Mouse (Mus musculus): ENCODE data around the gene Ptgis.

Gene Ptgis

GRCm38 (mm10) chr2:167263040-167263810, 22.8 kb upstream of the Ptgis start:
- DNase-seq (ENCODE audit: low read depth, low spot score) = no peak

GRCm38 (mm10) chr2:167262433-167262832, 22.0 kb upstream of the Ptgis start:
- DNase-seq (ENCODE audit: low read depth, low spot score) = no peak

GRCm38 (mm10) chr2:167261106-167261505, 20.7 kb upstream of the Ptgis start:
- DNase-seq (ENCODE audit: low read depth, low spot score) = no peak

DNA sequence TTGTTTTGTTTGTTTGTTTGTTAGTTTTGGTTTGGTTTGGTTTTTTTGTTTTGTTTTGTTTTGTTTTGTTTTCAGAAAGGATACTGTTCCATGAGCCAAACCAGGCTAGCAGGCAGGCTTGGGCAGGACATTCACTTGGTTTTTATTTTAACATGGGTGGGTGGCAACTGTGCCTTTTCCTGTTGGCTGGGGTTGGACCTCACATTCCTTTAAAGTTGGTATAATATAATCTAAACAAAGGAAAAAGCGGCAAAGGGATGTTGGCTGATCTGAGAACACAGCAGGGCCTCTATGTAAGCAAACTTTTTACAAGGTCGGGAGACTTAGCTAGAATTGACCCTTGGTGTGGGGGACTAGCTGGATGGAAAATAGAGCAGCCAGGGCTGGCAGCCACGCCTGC, 17.4 kb upstream of the Ptgis start:
- no peak for DNase-seq (ENCODE audit: low read depth, low spot score)

DNA sequence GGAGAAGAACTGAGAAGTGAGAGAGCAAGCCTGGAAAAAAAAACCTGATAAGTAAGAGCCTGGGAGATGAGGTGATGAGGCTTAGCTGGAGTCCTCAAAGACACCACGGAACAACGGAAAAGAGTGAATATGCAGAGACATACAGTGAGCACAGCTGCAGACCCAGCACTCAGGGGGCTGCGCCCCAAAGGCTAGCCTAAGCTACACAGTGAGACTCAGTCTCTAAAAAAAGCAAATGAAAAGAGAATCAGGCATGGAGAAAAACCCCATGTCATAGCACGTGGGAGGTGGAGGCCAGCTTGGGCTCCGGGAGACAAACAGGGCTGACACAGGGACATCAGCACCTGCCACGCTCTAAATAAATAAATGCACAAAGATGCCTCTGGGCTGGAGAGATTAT, 14.4 kb upstream of the Ptgis start:
- DNase-seq (ENCODE audit: low read depth, low spot score) = no peak

GRCm38 (mm10) chr2:167254185-167254584, 13.8 kb upstream of the Ptgis start:
- DNase-seq (ENCODE audit: low read depth, low spot score) = no peak

- DNase-seq (ENCODE audit: low read depth, low spot score) = no peak
These were observed 13.1 kb upstream of the Ptgis start for GRCm38 (mm10) chr2:167253476-167253875.

GRCm38 (mm10) chr2:167252057-167252687, 11.8 kb upstream of the Ptgis start:
- no peak for DNase-seq (ENCODE audit: low read depth, low spot score)

- DNase-seq (ENCODE audit: low read depth, low spot score) = no peak
These were observed 10.4 kb upstream of the Ptgis start for GRCm38 (mm10) chr2:167250736-167251337.

GRCm38 (mm10) chr2:167250003-167250735, 9.8 kb upstream of the Ptgis start:
- DNase-seq (ENCODE audit: low read depth, low spot score) = no peak

DNA sequence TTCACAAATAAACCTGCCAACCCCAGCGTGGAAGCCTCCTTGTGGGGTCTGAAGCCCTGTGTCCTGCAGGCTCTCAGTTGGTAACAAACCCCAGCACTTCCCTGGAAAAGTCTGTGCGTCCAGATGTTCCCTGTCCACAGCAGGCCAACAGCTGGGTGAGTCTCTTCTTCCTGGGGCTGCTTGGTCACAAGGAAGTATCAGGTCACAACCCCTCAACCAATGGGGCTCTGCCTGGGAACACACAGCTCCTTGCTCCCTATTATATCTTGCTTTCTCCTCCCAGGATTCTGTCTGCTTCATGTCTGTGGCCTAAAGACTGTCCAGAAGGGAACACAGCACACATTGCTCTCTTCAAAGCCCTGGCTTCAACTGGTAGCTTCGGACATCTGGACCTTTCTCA, 9.2 kb upstream of the Ptgis start:
- no peak for DNase-seq (ENCODE audit: low read depth, low spot score)

DNA sequence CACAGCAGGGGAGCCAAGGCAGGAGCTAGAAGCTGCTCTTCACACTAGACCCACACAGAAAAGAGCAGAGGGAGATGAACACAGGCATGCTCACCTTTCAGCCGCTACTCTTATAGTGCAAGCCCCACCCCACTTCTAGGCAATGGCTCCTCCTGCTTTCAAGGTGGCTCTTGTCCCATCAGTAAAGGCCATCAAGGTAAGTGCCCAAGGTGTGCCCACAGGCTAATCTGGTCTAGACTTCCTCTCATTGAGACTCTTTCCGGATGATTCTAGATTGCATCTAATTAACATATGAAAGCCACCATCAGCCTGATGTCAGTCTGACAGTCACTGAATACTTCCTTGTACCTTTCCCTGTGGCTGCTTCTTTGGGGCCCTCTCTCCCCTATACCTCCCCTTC, 7.4 kb upstream of the Ptgis start:
- DNase-seq (ENCODE audit: low read depth, low spot score) = no peak

DNA sequence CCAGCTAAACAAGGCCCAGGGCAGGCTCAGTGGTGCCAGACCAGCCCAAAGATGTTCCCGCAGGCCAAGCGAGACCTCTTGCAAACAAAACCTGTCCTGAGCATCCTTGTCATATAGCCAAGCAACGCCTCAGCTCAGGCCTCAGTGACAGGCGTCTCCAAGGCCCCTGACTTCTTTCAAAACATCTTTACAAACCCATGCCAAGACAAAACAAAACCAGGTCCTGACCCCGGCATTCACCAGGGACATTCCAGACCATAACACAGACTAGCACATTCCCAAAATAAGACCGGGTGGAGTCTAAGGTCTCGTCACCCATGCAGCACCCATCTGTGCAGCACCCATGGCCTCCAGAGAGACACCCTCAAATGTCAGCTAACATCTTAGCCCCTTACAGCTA, 6.3 kb upstream of the Ptgis start:
- DNase-seq (ENCODE audit: low read depth, low spot score) = no peak

- no peak for DNase-seq (ENCODE audit: low read depth, low spot score)
These were observed 4.5 kb upstream of the Ptgis start for GRCm38 (mm10) chr2:167244892-167245291.

- DNase-seq (ENCODE audit: low read depth, low spot score) = no peak
These were observed 3.6 kb upstream of the Ptgis start for GRCm38 (mm10) chr2:167243831-167244563.

DNA sequence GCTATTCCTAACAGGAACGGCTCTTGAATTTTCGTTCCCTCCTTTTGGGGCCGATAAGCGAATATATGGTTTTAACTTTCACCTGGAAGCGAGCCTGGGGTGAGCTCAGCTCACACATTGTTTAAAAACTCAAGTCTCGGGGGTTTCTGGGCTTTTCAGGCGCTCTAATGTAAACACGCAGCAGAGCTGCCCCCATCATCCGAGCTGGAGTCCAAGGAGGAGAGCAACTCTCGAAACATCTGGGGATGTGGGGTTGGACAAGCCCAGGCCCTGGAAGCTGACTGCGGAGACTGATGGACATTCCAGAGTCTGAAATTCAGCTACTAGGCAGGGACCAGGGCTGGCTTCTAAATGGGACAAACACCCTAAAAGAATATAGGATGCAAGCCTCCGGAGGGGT, 1.1 kb downstream of the Ptgis start:
- DNase-seq (ENCODE audit: low read depth, low spot score) = no peak

- no peak for DNase-seq (ENCODE audit: low read depth, low spot score)
These were observed 3.2 kb downstream of the Ptgis start for GRCm38 (mm10) chr2:167237224-167237623.

GRCm38 (mm10) chr2:167236174-167236573, 4.2 kb downstream of the Ptgis start:
- no peak for DNase-seq (ENCODE audit: low read depth, low spot score)

GRCm38 (mm10) chr2:167235338-167236018, 4.9 kb downstream of the Ptgis start:
- DNase-seq (ENCODE audit: low read depth, low spot score) = no peak

DNA sequence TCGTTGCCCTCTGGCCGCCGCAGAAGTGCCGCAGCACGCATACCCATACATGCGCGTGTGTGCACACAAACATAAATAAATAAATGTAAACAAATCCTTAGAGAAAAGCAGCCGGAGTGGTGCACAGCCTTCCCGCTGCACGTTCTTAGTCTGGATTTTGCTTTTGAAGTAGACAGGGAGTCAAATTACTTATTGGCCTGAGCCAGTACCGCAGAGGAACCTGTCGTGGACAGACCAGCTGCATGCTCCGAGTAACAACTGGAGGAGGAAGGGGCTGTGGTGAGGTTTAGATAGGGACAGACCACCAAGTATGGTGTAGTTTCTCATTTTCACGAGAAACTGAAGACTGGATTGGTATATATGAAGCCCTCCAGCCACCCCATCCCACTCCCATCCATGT, 6.6 kb downstream of the Ptgis start:
- DNase-seq (ENCODE audit: low read depth, low spot score) = no peak

GRCm38 (mm10) chr2:167233009-167233335, 7.4 kb downstream of the Ptgis start:
- DNase-seq (ENCODE audit: low read depth, low spot score) = no peak

Data from brain, adult 2 months (tissue).